Mouse (Mus musculus) B cell, adult 67 days (primary cell): ENCODE data around the gene Iffo2. TPM values are rescaled to one million over a fixed set of nuclear protein-coding genes. Genes with fewer than 3 reads are reported as not detected.

ENCODE experiments used
- total RNA-seq, 2 experiments: library from RNA; stranded (reverse); gene quantifications; 4 replicates each; pipeline ENCODE4 v1.2.4; 2023

Iffo2 gene
- 1 to 10 TPM; 1.0 to 2.0 TPM for total RNA-seq

DNA sequence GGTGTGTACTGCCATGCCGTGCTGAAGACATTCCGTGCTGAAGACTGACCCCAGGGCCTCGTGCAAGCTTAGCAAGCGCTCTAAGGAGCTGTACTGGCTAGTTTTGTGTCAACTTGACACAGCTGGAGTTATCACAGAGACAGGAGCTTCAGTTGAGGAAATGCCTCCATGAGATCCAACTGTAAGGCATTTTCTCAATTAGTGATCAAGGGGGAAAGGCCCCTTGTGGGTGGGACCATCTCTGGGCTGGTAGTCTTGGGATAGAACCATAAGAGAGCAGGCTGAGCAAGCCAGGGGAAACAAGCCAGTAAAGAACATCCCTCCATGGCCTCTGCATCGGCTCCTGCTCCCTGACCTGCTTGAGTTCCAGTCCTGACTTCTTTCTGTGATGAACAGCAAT, at the start of gene Iffo2:
TSS of gene Iffo2 (plus strand) at position 301 of the 400 bp plus-strand sequence.

GRCm38 (mm10) chr4:139602357-139603244, 72.3 kb downstream of the Iffo2 start, which contains the start of gene Gm21969:
TSS of gene Gm21969 (plus strand) at chr4:139603186.

GRCm38 (mm10) chr4:139622373-139623282, 92.3 kb downstream of the Iffo2 start, which contains the start of gene Aldh4a1:
TSS of gene Aldh4a1 (plus strand) at chr4:139622866.

GRCm38 (mm10) chr4:139653238-139653637, 122.9 kb downstream of the Iffo2 start, which contains the start of gene Tas1r2:
TSS of gene Tas1r2 (plus strand) at chr4:139653538.

Other genes starting within 250 kb of the Iffo2 start
- gene Pqlc2, start 219.8 kb upstream of the Iffo2 start, total RNA-seq, result 10 to 100 TPM; 31.3 to 33.5 TPM
- 10 to 100 TPM; 23.5 to 28.8 TPM for gene Akr7a5, start 219.8 kb upstream of the Iffo2 start, total RNA-seq
- 10 to 100 TPM; 90.7 to 90.9 TPM for gene Mrto4, start 178.0 kb upstream of the Iffo2 start, total RNA-seq
- gene Emc1, start 178.0 kb upstream of the Iffo2 start, total RNA-seq, result 10 to 100 TPM; 39.9 to 41.6 TPM
- gene Ubr4, start 177.9 kb upstream of the Iffo2 start, total RNA-seq, result 100 to 1,000 TPM; 199 to 216 TPM
- gene Gm21969, start 72.6 kb downstream of the Iffo2 start, total RNA-seq, result not detected
- 10 to 100 TPM; 15.8 to 17.7 TPM for gene Aldh4a1, start 92.3 kb downstream of the Iffo2 start, total RNA-seq
- gene Tas1r2, start 123.0 kb downstream of the Iffo2 start, total RNA-seq, result not detected